Mouse (Mus musculus) ES-E14 (cell line): ENCODE measurements around the gene Man2b1.

Source experiments
- CHD2 ChIP-seq: IDR thresholded peaks from 2 replicates; pipeline ENCODE4 v1.6.1; 2014; ENCODE audit warnings: mild to moderate bottlenecking, low read depth, low read length, inconsistent platforms
- HCFC1 ChIP-seq: IDR thresholded peaks from 2 replicates; pipeline ENCODE4 v1.6.1; 2012; ENCODE audit warnings: low read length, inconsistent platforms, borderline replicate concordance; ENCODE audit not compliant: insufficient read depth
- MAFK ChIP-seq: IDR thresholded peaks from 2 replicates; pipeline ENCODE4 v1.6.1; 2014; ENCODE audit warnings: mild to moderate bottlenecking, low read depth, low read length, inconsistent platforms; ENCODE audit not compliant: insufficient read depth
- ZC3H11A ChIP-seq: IDR thresholded peaks from 2 replicates; pipeline ENCODE4 v1.6.1; 2012; ENCODE audit warnings: low read depth, mild to moderate bottlenecking, inconsistent platforms, low read length, borderline replicate concordance
- ZNF384 ChIP-seq: IDR thresholded peaks from 2 replicates; pipeline ENCODE4 v1.6.1; 2012; ENCODE audit warnings: low read depth, low read length, inconsistent platforms

DNA sequence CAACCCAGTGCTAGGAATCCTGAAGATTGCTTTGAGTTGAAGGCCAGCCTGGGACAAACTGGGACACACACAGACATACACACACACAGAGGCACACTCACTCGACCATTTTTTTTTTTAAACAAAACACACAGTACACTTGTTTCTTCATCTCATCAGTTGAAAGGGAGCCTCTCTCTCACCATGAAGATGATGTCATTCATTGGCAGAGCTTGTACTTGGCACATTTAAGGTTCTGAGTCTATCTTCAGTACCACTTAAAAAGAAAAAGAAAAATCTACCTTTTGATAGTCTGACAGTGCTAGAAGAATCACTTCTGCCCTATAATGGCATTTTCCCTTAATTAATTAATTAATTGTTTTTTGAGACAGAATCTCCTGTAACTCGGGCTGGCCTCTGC is 5.7 kb downstream of the Man2b1 start:
- no peak for TF ChIP-seq CHD2
- no peak for TF ChIP-seq HCFC1
- TF ChIP-seq MAFK: no peak
- no peak for TF ChIP-seq ZC3H11A
- no peak for TF ChIP-seq ZNF384
